Mouse (Mus musculus): ENCODE results near the gene Hormad1.

DNA sequence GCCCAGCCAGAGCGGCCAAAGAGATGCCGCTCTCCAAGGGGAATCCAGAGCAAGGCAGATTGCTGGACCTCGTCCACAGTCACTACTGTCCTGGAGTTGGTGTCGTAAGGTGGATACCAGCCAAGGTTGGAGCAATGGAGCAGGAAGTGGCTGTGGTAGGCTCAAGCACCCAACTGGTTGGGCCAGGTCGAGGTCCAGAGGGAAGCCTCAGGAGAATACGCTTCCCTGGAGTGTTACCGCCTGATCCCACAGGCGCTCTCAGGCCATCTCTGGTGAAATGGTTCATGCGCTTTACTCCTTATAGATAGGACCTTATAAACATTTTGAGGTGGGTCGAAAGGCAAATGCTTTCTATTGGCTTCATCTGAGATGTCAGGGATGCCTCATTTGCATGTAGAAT, 20.5 kb upstream of the Hormad1 start:
- no peak for TF ChIP-seq CTCF (IDR thresholded peaks at IDR 0.05; ENCODE audit: control insufficient read depth, insufficient read depth, low read length)
- TF ChIP-seq POLR2A (IDR thresholded peaks at IDR 0.05; ENCODE audit: borderline replicate concordance, control insufficient read depth, low read depth, low read length): no peak
